Mouse (Mus musculus) megakaryocyte, embryonic 14.5 days (primary cell): Measurements from ENCODE around the gene Bend7.

Source experiments
- FLI1 ChIP-seq: IDR thresholded peaks from 2 replicates; pipeline ENCODE4 v1.6.1; 2012; ENCODE audit warnings: low read length, inconsistent platforms, mixed read lengths
- GATA1 ChIP-seq: IDR thresholded peaks from 3 replicates; pipeline ENCODE4 v1.6.1; 2012; ENCODE audit warnings: mixed read lengths, low read length, inconsistent platforms, borderline replicate concordance

- no peak for TF ChIP-seq GATA1
- no peak for TF ChIP-seq FLI1
These were observed 5.5 kb downstream of the Bend7 start for GRCm38 (mm10) chr2:4723088-4723487.
